Comparison of ENCODE assay signal across 16 mouse cellular contexts in the genomic region with DNA sequence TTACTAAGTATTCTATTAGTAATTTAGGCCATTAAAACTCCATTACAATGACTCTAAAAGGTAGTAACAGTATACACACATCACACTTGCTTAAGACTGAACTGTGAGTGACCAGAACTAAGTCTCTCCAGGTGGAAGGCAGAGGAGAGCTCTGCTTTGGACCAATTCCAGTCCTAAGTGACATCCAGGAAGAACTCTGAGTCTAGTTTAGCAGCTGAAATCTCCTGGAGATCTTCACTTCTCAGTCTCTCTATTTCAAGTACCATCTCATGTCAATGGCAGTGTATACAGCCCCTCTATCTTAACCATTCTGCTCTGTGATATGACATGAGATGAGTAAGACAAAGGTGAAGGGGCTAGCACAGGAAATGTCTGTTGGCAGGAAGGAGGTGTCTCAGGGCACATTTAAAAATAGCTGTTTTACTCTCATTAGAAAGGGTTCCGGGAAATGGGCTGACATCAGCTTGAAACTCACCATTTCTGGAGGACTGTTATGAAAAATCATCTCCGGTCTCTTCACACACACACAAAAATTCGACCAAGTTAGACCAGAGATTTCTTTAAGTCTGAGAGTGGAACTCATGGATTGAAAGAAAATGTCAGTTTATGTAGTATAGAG. TPM values are rescaled to one million over a fixed set of nuclear protein-coding genes. Genes with fewer than 3 reads are reported as not detected.
DNase-seq lines count a peak whose midpoint lies in the region; ATAC-seq and TF ChIP-seq lines count a peak whose summit lies in the region.
"Had no signal": no experiment of that assay in that cellular context is flagged by ENCODE, and none has a peak within 500 bp of the region (broad histone marks: within the 10 kb centered on the region; RNA-seq: fewer than 3 reads in every experiment).

No protein-coding gene starts in this region.

- TF ChIP-seq POLR2A in kidney, adult 2 months (IDR thresholded peaks at IDR 0.05; ENCODE audit: low read depth, low read length) = no peak

- peak; percentile 80 for DNase-seq in kidney, adult 2 months
- DNase-seq in kidney, postnatal 4 days = no peak
- peak; percentile 72 to 73 for DNase-seq in spleen, postnatal 36 days (ENCODE audit: low spot score in 2 of 2)
- no peak for DNase-seq in spleen, adult 12 weeks (ENCODE audit: low spot score)
- peak; percentile 69 to 76 for DNase-seq in natural killer cell, adult 2 months (ENCODE audit: low spot score in 2 of 2)
- no peak for DNase-seq in retina, postnatal 1 day
- DNase-seq: adrenal gland, postnatal 14 days; gastrocnemius, postnatal 36 days had no signal

- WGBS in kidney, adult 2 months = 70% methylated on average over 3 of the region's 3 CpGs

- H3K27me3 ChIP-seq in kidney, adult 2 months (replicated peaks; ENCODE audit: control insufficient read depth, insufficient read depth, low read length) = no peaks in the 10 kb centered on the region
- H3K27me3 ChIP-seq: embryonic facial prominence, embryonic 15.5 days; hindbrain, embryonic 12.5 days; midbrain, embryonic 15.5 days; neural tube, embryonic 13.5 days had no signal

- H3K27ac ChIP-seq in kidney, adult 2 months (ENCODE audit: insufficient read depth, low read depth, low read length) = peak overlapping the region; percentile 86
- H3K27ac ChIP-seq: embryonic facial prominence, embryonic 15.5 days; hindbrain, embryonic 12.5 days; macrophage; midbrain, embryonic 15.5 days; neural tube, embryonic 13.5 days had no signal

- H3K36me3 ChIP-seq in kidney, adult 2 months (ENCODE audit: control insufficient read depth, insufficient read depth, low read length) = no peaks in the 10 kb centered on the region
- H3K36me3 ChIP-seq: embryonic facial prominence, embryonic 15.5 days; hindbrain, embryonic 12.5 days; midbrain, embryonic 15.5 days; neural tube, embryonic 13.5 days had no signal

- peaks cover 2% of the 10 kb centered on the region; the same call in 1 of the 2 replicates for H3K4me1 ChIP-seq in kidney, adult 2 months (ENCODE audit: control insufficient read depth, insufficient read depth, low read length)
- H3K4me1 ChIP-seq: embryonic facial prominence, embryonic 15.5 days; hindbrain, embryonic 12.5 days; midbrain, embryonic 15.5 days; neural tube, embryonic 13.5 days had no signal

- no peak overlapping the region for H3K4me3 ChIP-seq in kidney, adult 2 months (ENCODE audit: insufficient read depth, low read depth, low read length)
- H3K4me3 ChIP-seq: embryonic facial prominence, embryonic 15.5 days; hindbrain, embryonic 12.5 days; midbrain, embryonic 15.5 days; neural tube, embryonic 13.5 days had no signal

- ATAC-seq in activated CD4-positive, CD25-positive, alpha-beta regulatory T cell, adult 4 months = peak; percentile 50
- ATAC-seq: forebrain, embryonic 14.5 days; midbrain, embryonic 15.5 days had no signal

- TF ChIP-seq CTCF in kidney, adult 2 months (conservative IDR thresholded peaks at IDR 0.05; ENCODE audit: insufficient read depth, insufficient read length, low read depth, low read length) = no peak

RNA-seq across cellular contexts. Expression of gene Gimap4, which starts 2.8 kb away (rescaled TPM):
- polyA plus RNA-seq in kidney, adult 2 months (2012; rRNA removed) = 27.5 and 44.3 TPM in 2 replicates
- polyA plus RNA-seq in activated CD4-positive, CD25-positive, alpha-beta regulatory T cell, adult 4 months (2017; shearing (Covaris generic)) = 1,000 to 10,000 TPM; 1,705 to 1,816 TPM

RNA-seq across cellular contexts. Expression of gene Gimap9, which starts 5.7 kb away (rescaled TPM):
- 6.8 and 10.1 TPM in 2 replicates for polyA plus RNA-seq in kidney, adult 2 months (2012; rRNA removed)
- 100 to 1,000 TPM; 237 to 239 TPM for polyA plus RNA-seq in activated CD4-positive, CD25-positive, alpha-beta regulatory T cell, adult 4 months (2017; shearing (Covaris generic))

RNA-seq across cellular contexts. Expression of gene Gimap6, which starts 26.4 kb away (rescaled TPM):
- polyA plus RNA-seq in kidney, adult 2 months (2012; rRNA removed) = 14.2 and 24.0 TPM in 2 replicates
- polyA plus RNA-seq in activated CD4-positive, CD25-positive, alpha-beta regulatory T cell, adult 4 months (2017; shearing (Covaris generic)) = 100 to 1,000 TPM; 849 to 944 TPM

RNA-seq across cellular contexts. Expression of gene Gimap8, which starts 34.5 kb away (rescaled TPM):
- 6.1 and 9.1 TPM in 2 replicates for polyA plus RNA-seq in kidney, adult 2 months (2012; rRNA removed)
- 100 to 1,000 TPM in 1 of 2 experiments, 10 to 100 TPM in 1; 97.4 to 135 TPM for polyA plus RNA-seq in activated CD4-positive, CD25-positive, alpha-beta regulatory T cell, adult 4 months (2017; shearing (Covaris generic))

RNA-seq across cellular contexts. Expression of gene Gm28053, which starts 36.8 kb away (rescaled TPM):
- not detected in 2 replicates for polyA plus RNA-seq in kidney, adult 2 months (2012; rRNA removed)
- 10 to 100 TPM; 42.8 to 45.0 TPM for polyA plus RNA-seq in activated CD4-positive, CD25-positive, alpha-beta regulatory T cell, adult 4 months (2017; shearing (Covaris generic))
- polyA plus RNA-seq: forebrain, embryonic 14.5 days; limb, embryonic 11.5 days; macrophage; midbrain, embryonic 15.5 days had no signal

Comparison
In these comparisons a context has a peak if more than half of its experiments do, and no peak if none do; other contexts are left out.
1. DNase-seq: peak in kidney, adult 2 months (single experiment), spleen, postnatal 36 days (2 of 2) and natural killer cell, adult 2 months (2 of 2); none in kidney, postnatal 4 days (0 of 2), spleen, adult 12 weeks (single experiment) and retina, postnatal 1 day (single experiment).
2. RNA of gene Gimap4, which starts 2.8 kb away (polyA plus RNA-seq): 1,705 to 1,816 TPM in activated CD4-positive, CD25-positive, alpha-beta regulatory T cell, adult 4 months; 27.5 to 44.3 TPM in kidney, adult 2 months; every median in the first group is over 10 times any median in the second.
3. RNA of gene Gimap9, which starts 5.7 kb away (polyA plus RNA-seq): 237 to 239 TPM in activated CD4-positive, CD25-positive, alpha-beta regulatory T cell, adult 4 months; 6.8 to 10.1 TPM in kidney, adult 2 months; every median in the first group is over 10 times any median in the second.
4. RNA of gene Gimap6, which starts 26.4 kb away (polyA plus RNA-seq): 849 to 944 TPM in activated CD4-positive, CD25-positive, alpha-beta regulatory T cell, adult 4 months; 14.2 to 24.0 TPM in kidney, adult 2 months; every median in the first group is over 10 times any median in the second.